Mouse (Mus musculus): ENCODE results near the gene Rhbdf2. TPM values are rescaled to one million over a fixed set of nuclear protein-coding genes. Genes with fewer than 3 reads are reported as not detected.
"Not testable (repeated sequence)": the region's sequence is repeated elsewhere in the genome, so short reads cannot be mapped to it uniquely, and the experiment has no call there.

The Rhbdf2 gene
- 1 to 10 TPM; 1.1 to 2.5 (median 1.8) TPM for total RNA-seq (2022)

DNA sequence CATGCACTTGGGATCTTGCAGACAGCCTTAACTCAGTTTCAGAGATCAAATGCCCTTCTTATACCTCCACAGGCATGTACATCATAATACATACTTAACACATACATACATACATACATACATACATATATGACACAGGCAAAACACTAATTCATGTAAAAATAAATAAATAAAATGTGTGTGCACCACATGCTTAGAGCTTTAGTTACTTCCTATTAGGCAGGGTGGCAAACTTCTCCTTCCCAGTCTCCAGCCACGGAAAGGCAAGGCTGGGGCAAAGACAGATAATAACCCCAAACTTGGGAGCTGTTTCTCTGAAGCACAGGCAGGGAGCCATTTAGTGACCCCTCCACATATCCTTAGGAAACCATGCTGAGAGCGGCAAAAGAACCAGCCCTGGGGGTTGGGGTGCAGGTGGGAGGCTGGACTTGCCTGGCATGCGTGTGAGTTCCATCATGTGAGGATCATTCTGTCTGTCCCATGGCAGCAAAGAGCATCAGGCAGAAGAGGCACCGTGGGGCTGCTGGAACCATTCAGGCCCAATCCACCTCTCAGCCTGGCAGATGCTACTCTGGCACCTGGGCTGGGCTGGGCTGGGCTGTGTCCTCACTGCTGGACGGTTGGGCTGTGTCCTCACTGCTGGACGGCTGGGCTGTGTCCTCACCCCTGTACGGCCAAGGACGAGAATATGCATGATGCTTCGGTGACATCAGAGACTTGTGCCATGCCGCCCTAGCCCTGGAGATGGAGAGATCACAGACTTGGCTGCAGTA, at the start of gene Rhbdf2:
Rhbdf2 (minus strand) TSS at position 721 of the 773 bp plus-strand sequence.
- DNase-seq (ENCODE audit: low spot score in 2 of 2) = no peak

DNA sequence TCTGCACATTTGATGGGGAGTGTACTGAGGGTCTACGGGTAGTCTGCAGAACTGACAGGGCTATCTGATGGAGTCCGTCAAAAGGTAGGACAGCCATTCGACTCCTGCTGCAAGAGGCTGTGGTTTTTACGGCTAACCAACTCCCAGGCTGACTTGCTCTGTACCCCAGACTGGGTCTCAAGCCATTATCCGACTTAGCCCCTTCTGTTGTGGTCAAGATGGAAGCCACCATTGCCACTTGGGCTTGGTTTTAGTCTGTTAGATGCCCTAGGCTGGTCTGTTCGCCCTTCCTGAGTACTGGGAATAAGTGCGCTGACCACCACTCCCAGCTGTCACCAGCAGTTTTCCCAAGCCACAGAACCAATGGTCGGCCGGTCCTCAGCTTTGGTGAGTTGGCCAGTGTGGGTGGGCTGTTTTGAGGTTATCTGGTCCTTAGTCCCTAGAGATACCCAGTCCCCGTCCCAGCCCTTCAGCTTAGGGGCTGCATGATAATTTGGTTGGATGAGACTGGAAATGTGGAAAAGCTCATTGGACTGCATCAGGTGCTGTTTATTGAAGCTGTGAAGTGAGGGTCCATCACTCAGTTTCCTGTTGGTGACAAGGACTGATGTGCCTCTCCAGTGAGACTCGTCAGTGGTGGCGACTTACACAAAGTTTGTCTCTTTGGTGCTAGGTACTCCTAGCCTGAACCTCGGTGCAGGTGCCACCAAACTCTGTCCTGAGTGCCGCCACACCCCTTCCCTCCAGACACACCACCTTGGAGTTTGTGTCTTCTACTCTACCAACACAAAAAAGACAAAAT, 49.6 kb upstream of the Rhbdf2 start:
- no peak for DNase-seq (ENCODE audit: low spot score in 2 of 2)

DNA sequence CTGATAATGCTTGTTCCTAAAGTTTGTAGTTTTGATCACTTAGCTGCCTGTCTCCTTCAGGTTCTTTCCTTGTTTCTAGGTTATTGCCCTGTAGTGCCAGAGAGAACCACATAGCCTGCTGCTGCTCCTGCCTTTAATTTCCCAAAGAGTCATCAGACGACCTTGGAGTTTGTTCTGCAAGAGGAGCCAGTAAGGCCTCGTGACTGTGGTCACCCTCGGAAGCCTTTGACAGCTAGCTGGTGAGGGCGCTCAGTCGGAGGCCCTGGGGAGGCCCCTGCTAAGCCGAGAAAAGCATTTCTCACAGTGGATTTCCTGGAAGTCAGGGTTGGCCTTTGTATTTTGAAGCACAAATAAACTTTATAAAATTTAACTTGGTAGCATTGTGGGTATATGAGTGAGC, 48.6 kb upstream of the Rhbdf2 start:
- not testable (repeated sequence) for DNase-seq (ENCODE audit: low spot score in 2 of 2)

DNA sequence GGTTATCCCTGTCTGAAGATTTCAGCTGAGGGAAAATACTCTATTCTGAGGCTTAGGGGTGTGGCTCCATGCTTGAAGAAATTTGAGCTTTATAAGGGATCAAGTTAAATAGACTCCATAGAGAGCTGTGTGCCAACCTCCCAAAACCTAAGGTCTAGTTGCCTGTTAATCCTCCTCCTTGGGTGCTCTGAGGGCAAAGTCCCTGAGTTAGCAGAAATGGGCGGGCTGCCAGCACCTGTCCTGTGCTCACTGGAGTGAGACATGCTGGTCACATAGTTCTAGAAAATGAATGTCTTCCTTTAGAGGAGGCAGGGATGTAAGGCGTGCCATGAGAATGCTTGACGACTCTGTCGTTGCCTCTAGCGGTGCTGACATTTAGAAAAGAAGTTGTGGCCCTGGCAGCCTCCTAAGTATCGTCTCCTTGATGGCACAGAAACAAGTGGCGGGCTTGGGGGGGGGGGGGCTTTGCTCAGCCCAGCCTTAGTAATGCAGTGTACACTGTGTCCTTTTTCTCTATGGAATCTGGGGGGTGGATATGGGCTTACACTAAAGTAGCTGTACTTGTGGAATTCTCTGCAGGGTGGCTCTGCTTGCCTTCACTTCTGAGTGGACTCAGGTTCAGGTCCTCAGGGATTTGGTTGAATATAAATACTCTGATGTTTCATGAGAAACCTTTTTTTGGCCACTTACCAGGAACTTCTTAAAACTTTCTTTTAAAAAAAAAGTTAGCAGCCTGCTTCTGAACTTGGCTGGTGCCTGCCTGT, 48.0 kb upstream of the Rhbdf2 start:
- no peak for DNase-seq (ENCODE audit: low spot score in 2 of 2)

DNA sequence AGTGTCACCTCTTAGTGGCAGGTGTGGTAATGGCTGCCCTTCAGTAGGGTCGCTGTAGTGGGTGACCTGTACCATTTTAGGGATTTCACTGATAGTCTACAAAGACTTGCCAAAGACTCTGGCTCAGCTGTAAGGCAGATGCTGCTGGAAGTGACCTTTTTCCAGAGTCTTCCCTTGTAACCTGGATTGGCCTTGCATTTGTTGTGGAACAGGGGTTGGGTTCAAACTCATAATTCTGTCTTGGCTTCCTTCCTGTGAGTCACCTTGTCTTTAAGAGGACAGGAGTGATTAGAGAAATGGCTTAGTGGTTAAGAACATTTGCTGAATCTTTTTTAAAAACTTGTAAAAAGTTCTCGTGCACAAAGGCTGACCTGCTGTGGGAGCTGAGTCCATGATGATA, 46.6 kb upstream of the Rhbdf2 start:
- DNase-seq (ENCODE audit: low spot score in 2 of 2) = no peak

DNA sequence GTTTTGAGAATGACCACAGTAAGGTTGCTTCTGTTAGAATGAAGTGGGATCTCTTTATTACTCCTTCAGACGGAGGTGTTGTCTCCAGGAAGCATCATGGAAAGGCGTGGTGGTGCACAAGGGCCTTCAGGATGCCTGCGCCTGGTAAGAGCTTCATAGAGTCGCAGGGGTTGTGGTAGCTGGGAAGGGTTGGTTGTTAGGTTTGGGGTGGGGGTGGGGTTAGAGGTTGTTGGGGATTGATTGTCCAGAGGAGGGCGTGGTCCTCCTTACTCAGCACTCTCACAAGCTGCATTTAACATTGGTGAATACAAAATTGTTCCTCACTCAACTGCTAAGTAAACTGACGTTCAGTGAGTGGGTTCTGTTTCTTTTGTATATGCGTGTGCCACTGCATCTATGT, 45.8 kb upstream of the Rhbdf2 start:
- no peak for DNase-seq (ENCODE audit: low spot score in 2 of 2)

DNA sequence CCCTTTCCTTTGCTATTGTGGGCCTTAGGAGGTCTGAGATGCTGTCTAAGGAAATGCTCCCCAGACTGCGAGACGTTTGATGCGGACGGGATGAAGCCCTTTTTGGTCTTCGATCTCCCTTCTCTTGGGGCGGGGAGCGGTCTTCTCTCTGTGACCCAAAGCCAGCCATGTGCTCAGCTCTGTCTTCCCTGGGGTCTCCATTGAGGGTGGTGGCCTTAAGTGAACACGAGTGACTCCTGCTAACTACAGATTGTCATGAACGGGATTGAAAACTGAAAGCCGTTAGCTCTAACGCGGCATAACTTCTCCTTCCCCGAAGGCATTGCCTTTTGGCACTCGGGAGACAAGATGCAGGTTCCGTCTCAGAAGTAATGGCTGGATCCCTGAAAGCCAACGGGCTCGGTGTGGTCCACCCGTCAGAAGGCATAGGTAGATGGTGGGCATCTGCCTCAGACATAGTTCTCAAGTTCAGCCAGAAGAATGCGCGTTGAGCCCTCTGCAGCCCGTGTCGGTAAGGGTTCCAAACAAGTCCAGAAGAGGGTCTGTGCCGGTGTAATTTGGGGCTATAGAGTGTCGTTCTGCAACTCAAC, 45.1 kb upstream of the Rhbdf2 start:
- no peak for DNase-seq (ENCODE audit: low spot score in 2 of 2)

DNA sequence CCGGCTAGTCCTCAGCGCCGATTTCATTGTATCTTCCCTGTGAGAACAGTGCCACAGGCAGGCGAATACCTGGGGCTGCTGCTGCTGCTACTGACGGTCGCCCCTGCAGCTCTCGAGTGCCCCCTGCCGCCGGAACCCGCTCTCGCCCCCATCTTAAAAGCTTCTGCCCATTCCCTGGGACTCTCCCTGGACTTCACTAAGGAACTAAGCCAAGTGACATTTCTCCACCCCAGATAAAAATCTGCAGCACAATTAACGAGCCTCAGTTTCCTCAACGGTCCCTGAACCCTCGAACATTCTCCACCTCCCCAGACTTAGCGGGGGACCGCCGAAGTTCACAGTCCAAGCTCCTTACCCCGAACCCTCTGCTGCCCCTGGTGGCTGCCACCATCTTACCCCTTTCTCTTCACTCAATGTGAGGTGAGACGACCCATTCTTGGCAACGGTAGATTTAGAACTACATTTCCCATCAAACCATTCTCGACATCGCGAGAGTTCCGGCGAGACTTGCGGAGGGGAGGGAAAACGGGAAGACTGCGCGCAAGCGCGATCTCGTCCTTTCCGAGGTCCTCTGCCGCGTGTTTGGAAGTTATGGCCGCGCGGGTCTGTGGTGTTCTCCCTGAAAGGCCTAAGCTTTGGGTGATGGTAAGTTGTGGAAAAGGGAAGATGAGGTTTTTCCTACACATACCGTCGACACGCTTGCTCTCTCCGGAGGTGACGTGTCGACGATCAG, 44.5 kb upstream of the Rhbdf2 start:
- DNase-seq (ENCODE audit: low spot score in 2 of 2) = peak; percentile 97 to 98

DNA sequence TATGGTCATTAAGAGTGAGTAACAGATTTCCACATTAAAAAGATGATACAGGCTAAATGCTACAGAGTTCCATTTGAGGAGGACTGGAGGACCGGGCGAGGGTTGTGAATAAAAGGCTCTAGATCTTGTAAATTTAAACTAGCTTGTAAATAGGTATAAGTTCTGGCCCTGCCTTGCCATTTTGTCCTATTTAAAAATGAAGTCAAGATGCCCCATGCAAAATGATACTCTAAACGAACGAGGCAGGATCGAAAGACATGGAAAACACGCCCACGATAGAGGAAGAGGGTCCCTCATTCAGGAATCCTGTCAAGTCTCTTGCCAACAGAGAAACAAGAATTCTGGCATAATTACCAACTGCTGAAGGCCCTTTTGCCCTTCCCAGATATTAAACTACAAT, 43.6 kb upstream of the Rhbdf2 start:
- DNase-seq (ENCODE audit: low spot score in 2 of 2) = no peak

DNA sequence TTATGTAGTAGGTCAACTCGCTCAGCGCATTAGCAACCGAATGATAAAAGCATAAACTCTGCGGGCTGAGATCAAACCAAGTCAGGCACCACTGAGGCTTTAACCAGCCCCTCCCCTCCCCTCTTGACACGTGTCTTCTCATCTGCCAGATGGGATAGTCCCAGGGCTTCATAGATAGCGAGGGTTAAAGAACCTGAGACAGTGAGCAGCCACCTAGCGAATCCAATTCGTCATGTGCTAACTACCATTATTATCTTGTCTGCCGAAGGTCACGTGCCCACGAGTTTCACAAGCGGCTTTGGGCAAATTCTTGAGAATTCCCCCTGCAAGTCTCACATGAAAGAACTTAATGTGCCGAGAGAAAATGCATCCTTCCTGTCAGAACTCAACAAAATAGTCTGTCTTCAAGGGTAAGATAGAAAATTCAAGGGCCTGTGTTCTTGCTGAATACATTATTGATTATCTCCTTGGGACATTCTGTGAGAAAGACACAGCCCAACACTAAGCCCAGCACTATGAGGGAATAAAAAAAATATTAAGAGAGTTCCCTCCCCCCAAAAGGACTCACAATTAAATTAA, 43.1 kb upstream of the Rhbdf2 start:
- no peak for DNase-seq (ENCODE audit: low spot score in 2 of 2)

DNA sequence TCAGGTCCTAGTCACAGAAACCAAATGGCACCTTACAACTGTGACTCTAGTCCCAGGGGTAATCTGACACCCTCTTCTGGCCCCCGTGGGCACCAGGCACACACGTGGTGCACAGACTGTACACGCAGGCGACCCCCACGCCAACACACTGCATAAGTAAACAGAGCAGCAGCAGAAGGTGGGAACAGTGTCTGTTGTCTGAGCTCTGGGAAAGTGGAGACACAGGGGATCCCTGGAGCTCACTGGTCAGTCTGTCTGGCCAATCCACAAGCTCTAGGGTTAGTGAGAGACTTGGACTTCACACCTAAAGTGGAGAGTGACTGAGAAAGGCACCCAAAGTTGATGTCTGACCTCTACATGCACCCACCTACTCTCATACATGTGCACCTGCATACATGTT, 42.5 kb upstream of the Rhbdf2 start:
- no peak for DNase-seq (ENCODE audit: low spot score in 2 of 2)

DNA sequence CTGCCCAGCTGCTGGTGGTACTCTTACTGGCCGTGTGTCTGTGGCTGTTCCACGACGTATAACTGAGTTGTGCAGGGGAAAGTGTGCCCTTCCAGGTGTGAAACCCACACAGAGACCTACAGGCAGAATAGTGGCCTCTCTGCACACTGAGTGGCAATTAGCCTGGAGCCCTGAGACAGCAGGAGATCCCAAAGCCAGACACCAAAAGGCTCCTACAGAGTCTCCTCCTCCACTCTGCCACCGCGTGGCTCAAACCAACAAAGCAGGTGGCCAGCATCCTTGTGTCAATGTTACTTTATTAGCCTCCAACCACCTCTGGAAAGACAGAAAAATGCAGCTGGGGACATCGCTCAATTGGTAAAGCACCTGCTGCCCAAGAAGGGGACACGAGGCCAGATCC, 42.0 kb upstream of the Rhbdf2 start:
- no peak for DNase-seq (ENCODE audit: low spot score in 2 of 2)

DNA sequence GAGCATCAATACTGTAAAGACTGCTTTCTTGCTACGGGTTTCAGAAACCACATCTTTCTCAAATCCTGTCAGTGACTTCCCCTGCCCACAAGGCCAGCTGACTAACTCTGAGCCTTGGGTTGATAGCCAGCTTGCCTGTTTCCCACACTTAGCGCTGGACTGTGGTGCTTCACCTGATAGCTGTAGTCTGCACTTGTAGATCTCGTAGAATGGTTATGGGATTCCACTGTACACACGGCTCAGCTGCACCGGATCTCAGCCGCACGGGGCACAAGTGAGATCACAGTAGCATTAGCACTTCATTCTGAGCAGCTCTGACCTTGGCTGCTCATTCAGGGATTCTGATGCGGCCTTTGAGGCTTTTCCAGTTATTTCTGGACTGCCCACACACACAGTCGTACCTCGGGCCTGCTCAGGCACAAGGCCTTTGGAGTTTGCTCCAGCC, 41.6 kb upstream of the Rhbdf2 start:
- no peak for DNase-seq (ENCODE audit: low spot score in 2 of 2)

DNA sequence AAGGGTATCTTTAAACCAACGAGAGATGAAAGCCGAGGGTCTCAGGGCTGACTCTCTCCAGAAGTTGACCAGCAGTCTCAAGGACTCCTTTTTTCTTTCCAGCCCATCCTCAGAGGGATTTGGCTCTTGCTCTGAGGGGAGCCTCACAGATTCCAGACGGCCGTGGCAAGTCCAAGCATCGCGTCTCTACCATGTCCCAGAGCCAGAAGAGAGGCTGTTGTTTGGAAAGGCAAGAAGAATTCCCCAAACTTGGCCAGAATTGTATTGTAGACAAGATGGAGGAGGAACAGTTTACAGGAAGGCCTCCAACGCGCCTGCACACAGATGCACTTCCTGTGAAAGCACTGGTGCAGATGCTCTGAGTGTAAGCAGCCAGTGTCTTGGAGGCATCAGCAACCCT, 41.1 kb upstream of the Rhbdf2 start:
- DNase-seq (ENCODE audit: low spot score in 2 of 2) = no peak

DNA sequence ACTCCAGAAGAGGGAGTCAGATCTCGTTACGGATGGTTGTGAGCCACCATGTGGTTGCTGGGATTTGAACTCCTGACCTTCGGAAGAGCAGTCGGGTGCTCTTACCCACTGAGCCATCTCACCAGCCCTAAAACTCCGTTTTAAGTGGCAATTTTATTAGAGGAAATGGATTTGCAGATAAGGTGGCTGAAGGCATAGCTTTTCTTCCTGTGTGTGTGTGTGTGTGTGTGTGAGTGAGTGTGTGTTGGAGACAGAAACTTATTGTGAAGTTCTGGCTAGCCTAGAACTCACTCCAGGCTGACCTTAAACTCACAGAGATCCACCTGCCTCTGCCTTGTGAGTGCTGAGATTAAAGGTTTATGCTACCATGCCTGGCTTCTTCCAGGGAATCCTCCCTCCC, 40.2 kb upstream of the Rhbdf2 start:
- DNase-seq (ENCODE audit: low spot score in 2 of 2) = not testable (repeated sequence)

DNA sequence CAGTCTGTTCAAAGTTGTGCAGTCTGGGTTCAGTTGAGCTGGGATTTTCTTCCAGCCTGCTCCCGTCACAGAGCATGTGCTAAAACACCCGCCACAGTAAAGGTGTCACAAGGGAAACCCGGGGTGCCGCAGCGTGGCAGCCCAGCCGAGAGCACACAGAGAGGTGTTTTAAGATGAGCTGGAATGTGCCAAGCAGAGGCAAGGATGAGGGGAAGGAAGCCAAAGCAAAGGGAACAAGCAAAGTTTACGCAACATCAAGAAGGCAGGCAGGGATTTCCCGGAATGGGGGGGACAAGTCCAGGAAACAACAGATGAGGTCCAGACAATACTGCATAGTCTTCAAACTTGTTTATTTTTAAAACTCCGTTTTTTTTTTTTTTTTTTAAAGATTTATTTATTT, 39.7 kb upstream of the Rhbdf2 start:
- no peak for DNase-seq (ENCODE audit: low spot score in 2 of 2)

DNA sequence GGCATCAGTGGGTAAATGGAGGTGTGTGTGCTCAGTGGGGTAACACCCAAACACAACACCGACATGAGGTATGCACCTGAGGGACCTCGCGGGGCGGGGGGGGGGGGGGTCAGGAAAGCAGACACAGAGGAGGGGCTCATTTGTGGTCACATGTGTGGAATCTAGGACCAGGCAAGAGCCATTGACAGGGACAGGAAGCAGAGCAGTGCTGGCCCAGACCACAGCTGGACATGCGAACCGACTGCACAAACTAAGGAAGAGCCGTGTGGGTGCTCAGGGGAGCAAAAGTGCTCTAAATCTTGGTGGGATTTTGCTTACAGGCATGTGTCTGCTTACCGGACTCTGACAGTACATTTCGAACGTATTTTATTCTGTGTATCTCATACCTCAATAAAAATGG, 38.5 kb upstream of the Rhbdf2 start:
- no peak for DNase-seq (ENCODE audit: low spot score in 2 of 2)

DNA sequence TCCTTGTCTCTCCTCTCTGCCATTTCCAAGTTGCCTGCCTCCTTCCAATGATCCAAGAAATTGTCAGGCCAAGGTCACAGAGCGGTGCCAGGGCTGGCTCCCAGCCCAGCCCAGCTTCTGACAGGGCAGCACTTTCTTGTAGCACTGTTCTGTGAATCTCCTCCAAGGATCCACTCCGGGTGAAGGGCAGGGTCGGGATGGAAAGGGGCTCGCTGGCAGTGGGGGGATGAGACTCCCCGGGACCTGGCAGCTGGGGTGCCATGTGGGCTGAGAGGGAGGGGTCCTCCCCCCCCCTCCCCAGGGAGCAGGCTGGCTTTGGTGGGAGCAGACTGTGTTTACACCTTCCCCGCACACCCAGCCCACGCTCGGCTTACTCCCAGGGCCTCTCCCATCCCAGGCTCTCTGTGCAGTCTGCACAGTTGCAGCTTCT, 35.1 kb upstream of the Rhbdf2 start:
- no peak for DNase-seq (ENCODE audit: low spot score in 2 of 2)

DNA sequence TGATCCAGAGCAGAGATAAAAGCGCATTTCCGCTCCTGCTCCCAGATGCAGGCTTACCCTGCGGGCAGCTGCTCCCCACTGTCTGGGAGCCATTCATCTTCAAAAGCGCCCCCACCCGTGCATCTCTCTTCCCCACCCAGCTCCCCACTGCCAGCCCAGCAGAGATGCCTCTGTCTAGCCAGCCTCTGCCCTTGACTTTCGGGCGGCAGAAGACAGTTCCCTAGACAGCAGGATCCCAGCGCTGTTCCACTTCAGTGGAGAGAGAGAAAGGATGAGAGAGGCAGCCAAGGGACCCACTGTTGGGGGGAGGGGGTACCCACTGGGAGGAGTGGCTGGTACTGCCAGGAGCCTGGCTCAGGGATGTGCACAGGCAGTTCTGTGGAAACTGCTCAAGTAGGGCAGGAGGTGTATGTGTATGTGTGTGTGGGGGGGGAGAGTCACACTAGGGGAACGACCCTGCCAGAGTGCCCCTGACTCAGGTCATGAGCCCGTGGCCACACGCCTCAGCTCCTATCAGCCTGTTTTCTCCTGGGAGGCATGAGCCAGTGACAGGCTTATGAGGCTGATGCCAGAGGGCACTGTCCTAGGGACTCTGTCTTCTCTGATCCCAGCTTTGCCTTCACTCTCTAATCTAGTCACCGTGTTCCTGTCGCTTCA, 34.6 kb upstream of the Rhbdf2 start:
- DNase-seq (ENCODE audit: low spot score in 2 of 2) = no peak

DNA sequence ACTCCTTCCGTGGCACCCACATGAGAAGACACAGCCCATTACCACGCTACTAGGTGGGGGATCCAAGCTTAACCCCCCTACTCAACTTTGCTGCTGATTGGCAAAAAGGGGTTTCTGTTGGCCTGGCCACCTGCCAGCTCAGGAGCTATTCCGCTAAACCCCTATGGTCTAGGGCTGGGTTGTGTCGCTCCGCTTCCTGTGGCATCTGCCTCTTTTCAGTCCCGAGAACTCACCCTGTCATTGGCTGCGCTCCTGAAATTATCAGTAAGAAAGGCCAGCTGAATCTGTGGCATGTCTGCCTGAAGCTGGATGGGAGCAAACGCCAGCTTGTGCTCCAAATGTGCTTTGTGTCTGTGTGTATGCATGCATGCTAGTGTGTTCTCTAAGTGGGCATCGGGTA, 33.4 kb upstream of the Rhbdf2 start:
- DNase-seq (ENCODE audit: low spot score in 2 of 2) = no peak

Data from layer of hippocampus, adult 8-10 months (tissue).